Mouse (Mus musculus): ENCODE data around the gene Car6. TPM values are rescaled to one million over a fixed set of nuclear protein-coding genes. Genes with fewer than 3 reads are reported as not detected.

The Car6 gene
- total and polyA plus RNA-seq, 3 experiments: not detected

DNA sequence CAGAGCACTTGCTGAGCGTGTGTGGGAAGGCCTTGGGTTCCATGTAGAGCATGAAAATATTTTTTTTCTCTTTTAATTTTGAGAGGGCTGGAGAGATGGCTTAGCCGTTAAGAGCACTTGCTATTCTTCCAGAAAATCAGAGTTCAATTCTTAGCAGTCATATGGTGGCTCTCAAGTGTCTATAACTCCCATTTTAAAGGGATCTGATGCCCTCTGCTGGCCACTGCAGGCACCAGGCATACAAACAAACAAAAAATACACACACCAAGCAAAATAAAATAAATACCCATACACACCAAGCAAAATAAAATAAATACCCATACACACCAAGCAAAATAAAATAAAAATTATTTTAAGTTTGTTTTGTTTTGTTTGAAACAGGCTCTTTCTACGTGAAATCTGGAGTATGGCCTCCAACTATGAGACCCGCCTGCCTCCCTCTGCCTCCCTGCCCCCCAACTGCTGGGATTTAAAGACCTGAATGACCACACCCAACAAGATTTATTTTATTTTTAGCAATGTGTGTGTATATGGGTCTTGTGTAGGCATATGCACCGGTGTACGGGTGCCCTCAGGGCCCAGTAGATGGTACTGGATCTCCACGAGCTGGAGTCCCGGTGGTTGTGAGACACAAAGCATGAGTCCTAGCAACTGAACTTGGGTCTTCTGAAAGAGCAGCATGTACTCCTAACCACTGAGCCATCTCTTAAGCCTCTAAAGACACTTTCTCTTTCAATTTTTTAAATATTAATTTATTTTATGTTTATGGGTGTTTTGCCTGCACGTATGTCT lies 18.6 kb upstream of the Car6 start:
- Histone ChIP-seq H3K36me3 (replicated peaks in 1 of 2; ENCODE audit: control insufficient read depth in 1 of 2, insufficient read depth in 1 of 2, low read length in 1 of 2) (no peaks in the 10 kb centered on the region), H3K4me1 (ENCODE audit: control insufficient read depth in 1 of 2, insufficient read depth in 2 of 2) (no peaks in the 10 kb centered on the region), H3K79me2 (replicated peaks; ENCODE audit: control insufficient read depth, extremely low read depth, insufficient read depth, poor library complexity, severe bottlenecking) (no peaks in the 10 kb centered on the region), H3K4me3 (replicated peaks in 1 of 3; ENCODE audit: low read depth in 2 of 3, low read length in 2 of 3, poor library complexity in 1 of 3) (no peak overlapping the region), H3K27me3 (replicated peaks) (no peaks in the 10 kb centered on the region), H3K9ac (ENCODE audit: insufficient read depth, low read depth) (no peak overlapping the region), H3K9me3 (replicated peaks; ENCODE audit: low read length) (no peaks in the 10 kb centered on the region), H3K4me2 (ENCODE audit: insufficient read depth, low read depth, poor library complexity, severe bottlenecking) (no peak overlapping the region), H3K27ac (ENCODE audit: insufficient read depth, low read depth) (no peak overlapping the region)
- dilution Hi-C loops (cut with MboI; ENCODE audit: extremely low pct_ligation_motif_present, extremely low pct_unique_long_range_greater_than_20kb, low sequenced_read_pairs) (no loop called here), in situ Hi-C loops (cut with MboI; ENCODE audit: low pct_ligation_motif_present, low pct_unique_long_range_greater_than_20kb, low sequenced_read_pairs) (loop anchor here (5.0 kb wide), 2 partner anchors 32 to 82 kb away; no protein-coding TSS in a partner anchor)
- TF ChIP-seq ZC3H11A (IDR thresholded peaks at IDR 0.05; ENCODE audit: low read depth, low read length) (peak; percentile 61), JUND (conservative IDR thresholded peaks at IDR 0.05; ENCODE audit: low read depth, low read length) (no peak), SMC3 (IDR thresholded peaks at IDR 0.05; ENCODE audit: low read depth, low read length) (peak; percentile 88), NELFE (IDR thresholded peaks at IDR 0.05; ENCODE audit: low read depth, low read length) (peak; percentile 30; the same call in 1 of the 2 replicates), POLR2A (IDR thresholded peaks at IDR 0.05; ENCODE audit: low read depth, low read length) (no peak), RAD21 (IDR thresholded peaks at IDR 0.05; ENCODE audit: low read depth, low read length) (peak; percentile 82), CTCF (conservative IDR thresholded peaks at IDR 0.05 in 1 of 2, IDR thresholded peaks at IDR 0.05 in 1 of 2; ENCODE audit: low read depth in 2 of 2, low read length in 2 of 2) (peak; percentile 46 to 92; a peak in 3 of 4 replicates), MYC (IDR thresholded peaks at IDR 0.05; ENCODE audit: low read depth, low read length) (no peak; the same call in 1 of the 2 replicates), USF2 (conservative IDR thresholded peaks at IDR 0.05; ENCODE audit: low read depth, low read length) (no peak), MAX (IDR thresholded peaks at IDR 0.05; ENCODE audit: low read length) (no peak)
- DNase-seq (ENCODE audit: extremely low read depth): peak; percentile 62

GRCm38 (mm10) chr4:150217935-150218334 lies 16.8 kb upstream of the Car6 start:
- Histone ChIP-seq H3K4me2 (ENCODE audit: insufficient read depth, low read depth, poor library complexity, severe bottlenecking) (no peak overlapping the region), H3K79me2 (replicated peaks; ENCODE audit: control insufficient read depth, extremely low read depth, insufficient read depth, poor library complexity, severe bottlenecking) (no peaks in the 10 kb centered on the region), H3K36me3 (replicated peaks in 1 of 2; ENCODE audit: control insufficient read depth in 1 of 2, insufficient read depth in 1 of 2, low read length in 1 of 2) (no peaks in the 10 kb centered on the region), H3K9ac (ENCODE audit: insufficient read depth, low read depth) (no peak overlapping the region), H3K27me3 (replicated peaks) (no peaks in the 10 kb centered on the region), H3K4me1 (ENCODE audit: control insufficient read depth in 1 of 2, insufficient read depth in 2 of 2) (peaks cover 4 to 7% of the 10 kb centered on the region in 2 experiments), H3K4me3 (replicated peaks in 1 of 3; ENCODE audit: low read depth in 2 of 3, low read length in 2 of 3, poor library complexity in 1 of 3) (no peak overlapping the region), H3K27ac (ENCODE audit: insufficient read depth, low read depth) (no peak overlapping the region), H3K9me3 (replicated peaks; ENCODE audit: low read length) (no peaks in the 10 kb centered on the region)
- no peak for TF ChIP-seq MXI1 (IDR thresholded peaks at IDR 0.05; ENCODE audit: low read depth, low read length)
- no peak for TF ChIP-seq ETS1 (conservative IDR thresholded peaks at IDR 0.05; ENCODE audit: low read depth, low read length)
- TF ChIP-seq CTCF (conservative IDR thresholded peaks at IDR 0.05 in 1 of 2, IDR thresholded peaks at IDR 0.05 in 1 of 2; ENCODE audit: low read depth in 2 of 2, low read length in 2 of 2): peak in 1 of 2 experiments; percentile 58; a peak in 2 of 4 replicates
- no peak for TF ChIP-seq JUN (IDR thresholded peaks at IDR 0.05; ENCODE audit: insufficient read depth, low read depth, low read length)
- TF ChIP-seq EP300 (IDR thresholded peaks at IDR 0.05; ENCODE audit: low read length): no peak
- no peak for TF ChIP-seq MAX (IDR thresholded peaks at IDR 0.05; ENCODE audit: low read length)
- 0 out of 2 replicates have a peak, but pooled peaks have one; percentile 7 for TF ChIP-seq SMC3 (IDR thresholded peaks at IDR 0.05; ENCODE audit: low read depth, low read length)
- TF ChIP-seq ZMIZ1 (IDR thresholded peaks at IDR 0.05; ENCODE audit: low read depth, low read length): no peak
- TF ChIP-seq RAD21 (IDR thresholded peaks at IDR 0.05; ENCODE audit: low read depth, low read length): peak; percentile 35
- 0 out of 2 replicates have a peak, but pooled peaks have one; percentile 59 for TF ChIP-seq MYC (IDR thresholded peaks at IDR 0.05; ENCODE audit: low read depth, low read length)
- no peak for TF ChIP-seq PAX5 (IDR thresholded peaks at IDR 0.05; ENCODE audit: low read length)
- in situ Hi-C loops (cut with MboI; ENCODE audit: low pct_ligation_motif_present, low pct_unique_long_range_greater_than_20kb, low sequenced_read_pairs): loop anchor here (5.0 kb wide), 1 partner anchor 81 kb away; no protein-coding TSS in a partner anchor
- no peak for DNase-seq (ENCODE audit: extremely low read depth)
- dilution Hi-C loops (cut with MboI; ENCODE audit: extremely low pct_ligation_motif_present, extremely low pct_unique_long_range_greater_than_20kb, low sequenced_read_pairs): no loop called here
